Mouse (Mus musculus): ENCODE measurements around the gene Ppef1. TPM values are rescaled to one million over a fixed set of nuclear protein-coding genes. Genes with fewer than 3 reads are reported as not detected.
A peak's percentile ranks its signal among the peaks of the same experiment; 100 is the strongest.

Ppef1 gene
- polyA plus RNA-seq, 1 experiment from 2014 or later, result 0.75 TPM

DNA sequence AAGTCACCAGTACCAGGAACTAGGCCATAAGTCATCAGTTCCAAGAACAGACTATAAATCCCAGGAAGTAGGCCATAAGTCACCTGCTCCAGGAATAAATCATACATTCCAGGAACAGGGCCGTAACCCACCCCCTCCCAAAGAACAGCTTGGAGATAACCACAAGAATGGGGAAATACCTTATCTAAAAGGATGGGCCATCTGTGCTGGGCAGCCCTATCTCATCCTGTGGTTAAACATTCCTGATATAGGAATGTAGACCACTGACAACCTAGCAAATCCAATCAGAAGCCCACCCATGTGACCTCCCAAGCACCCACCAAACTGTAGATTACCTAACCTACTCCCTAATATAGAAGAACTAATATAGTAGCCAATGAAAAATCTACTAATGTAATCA, 9.8 kb upstream of the Ppef1 start:
- Histone ChIP-seq H3K4me2 (ENCODE audit: low read length) (no peak overlapping the region), H3K4me1 (ENCODE audit: control insufficient read depth, insufficient read depth, low read length) (no peaks in the 10 kb centered on the region), H3K9ac (replicated peaks; ENCODE audit: low read length) (no peak overlapping the region), H3K4me3 (replicated peaks; ENCODE audit: low read depth, low read length) (no peak overlapping the region), H3K27me3 (ENCODE audit: control insufficient read depth, insufficient read depth, low read length) (no peaks in the 10 kb centered on the region), H3K36me3 (ENCODE audit: control insufficient read depth, insufficient read depth, low read length) (no peaks in the 10 kb centered on the region), H3K9me3 (ENCODE audit: control insufficient read depth, low read length) (no peaks in the 10 kb centered on the region), H3K27ac (replicated peaks; ENCODE audit: low read depth, low read length) (no peak overlapping the region)
- ATAC-seq (ENCODE audit: low FRiP score, low TSS enrichment) (no peak), DNase-seq (no peak)
- WGBS, result 96% methylated on average over 1 of the region's 1 CpGs

GRCm38 (mm10) chrX:160699171-160699570, 36.4 kb downstream of the Ppef1 start:
- no peaks in the 10 kb centered on the region for H3K27me3 ChIP-seq (ENCODE audit: control insufficient read depth, insufficient read depth, low read length)
- H3K36me3 ChIP-seq (ENCODE audit: control insufficient read depth, insufficient read depth, low read length), result no peaks in the 10 kb centered on the region
- H3K9ac ChIP-seq (replicated peaks; ENCODE audit: low read length), result no peak overlapping the region
- no peak overlapping the region for H3K4me3 ChIP-seq (replicated peaks; ENCODE audit: low read depth, low read length)
- H3K4me1 ChIP-seq (ENCODE audit: control insufficient read depth, insufficient read depth, low read length), result no peaks in the 10 kb centered on the region
- ATAC-seq (ENCODE audit: low FRiP score, low TSS enrichment) (no peak), DNase-seq (peak; percentile 21)
- no peaks in the 10 kb centered on the region for H3K9me3 ChIP-seq (ENCODE audit: control insufficient read depth, low read length)
- 26% methylated on average over 1 of the region's 1 CpGs for WGBS
- H3K27ac ChIP-seq (replicated peaks; ENCODE audit: low read depth, low read length), result no peak overlapping the region
- no peak overlapping the region for H3K4me2 ChIP-seq (ENCODE audit: low read length)

DNA sequence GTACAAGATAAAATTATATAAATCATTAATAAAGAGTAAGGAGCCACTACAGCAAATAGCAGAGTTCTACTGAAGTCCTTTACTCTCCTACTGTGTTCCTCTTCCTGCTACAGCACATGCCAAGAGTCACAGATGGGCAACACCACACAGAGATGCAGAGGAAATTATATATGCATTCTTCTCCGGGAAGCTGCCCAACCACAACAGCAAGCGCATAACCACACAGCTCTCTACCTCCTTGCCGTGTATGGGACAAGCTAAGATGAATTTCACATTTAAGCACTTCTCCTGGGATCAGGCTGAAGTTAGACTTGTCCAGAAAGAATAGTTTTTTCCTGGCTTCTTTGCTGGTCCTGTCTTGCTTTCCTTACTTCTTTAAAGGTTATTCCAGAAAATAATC, 44.0 kb downstream of the Ppef1 start:
- H3K4me1 ChIP-seq (ENCODE audit: control insufficient read depth, insufficient read depth, low read length), result no peaks in the 10 kb centered on the region
- no peaks in the 10 kb centered on the region for H3K27me3 ChIP-seq (ENCODE audit: control insufficient read depth, insufficient read depth, low read length)
- no peak for ATAC-seq (ENCODE audit: low FRiP score, low TSS enrichment)
- no peak overlapping the region for H3K4me3 ChIP-seq (replicated peaks; ENCODE audit: low read depth, low read length)
- DNase-seq, result no peak
- no peak overlapping the region for H3K9ac ChIP-seq (replicated peaks; ENCODE audit: low read length)
- H3K27ac ChIP-seq (replicated peaks; ENCODE audit: low read depth, low read length), result no peak overlapping the region
- no peaks in the 10 kb centered on the region for H3K36me3 ChIP-seq (ENCODE audit: control insufficient read depth, insufficient read depth, low read length)
- H3K4me2 ChIP-seq (ENCODE audit: low read length), result no peak overlapping the region
- H3K9me3 ChIP-seq (ENCODE audit: control insufficient read depth, low read length), result no peaks in the 10 kb centered on the region
- WGBS, result 83% methylated on average over 3 of the region's 3 CpGs

DNA sequence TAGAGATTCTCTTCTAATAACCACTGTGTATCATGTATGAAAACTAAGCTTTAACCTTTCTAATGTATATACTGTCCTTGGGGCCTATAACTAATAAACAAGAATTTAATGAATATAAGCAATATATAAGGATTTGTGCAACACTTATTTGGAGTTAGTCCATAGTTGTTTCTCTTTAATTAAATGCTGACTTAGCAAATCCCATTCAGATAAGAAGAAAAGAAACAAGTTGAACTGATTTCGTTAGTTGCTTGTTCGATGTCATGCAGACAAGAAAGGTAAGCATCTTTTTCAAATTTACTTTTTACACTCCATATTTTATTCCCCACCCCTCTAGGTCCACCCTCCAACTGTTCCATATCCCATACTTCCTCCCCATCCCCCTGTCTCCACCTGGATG, 45.5 kb downstream of the Ppef1 start:
- H3K27me3 ChIP-seq (ENCODE audit: control insufficient read depth, insufficient read depth, low read length), result no peaks in the 10 kb centered on the region
- H3K9ac ChIP-seq (replicated peaks; ENCODE audit: low read length), result no peak overlapping the region
- H3K36me3 ChIP-seq (ENCODE audit: control insufficient read depth, insufficient read depth, low read length), result no peaks in the 10 kb centered on the region
- no peak overlapping the region for H3K4me3 ChIP-seq (replicated peaks; ENCODE audit: low read depth, low read length)
- H3K4me2 ChIP-seq (ENCODE audit: low read length), result no peak overlapping the region
- no peaks in the 10 kb centered on the region for H3K4me1 ChIP-seq (ENCODE audit: control insufficient read depth, insufficient read depth, low read length)
- DNase-seq, result no peak
- no peaks in the 10 kb centered on the region for H3K9me3 ChIP-seq (ENCODE audit: control insufficient read depth, low read length)
- H3K27ac ChIP-seq (replicated peaks; ENCODE audit: low read depth, low read length), result no peak overlapping the region
- ATAC-seq (ENCODE audit: low FRiP score, low TSS enrichment), result no peak
- 99% methylated on average over 2 of the region's 2 CpGs for WGBS

- H3K9ac ChIP-seq (replicated peaks; ENCODE audit: low read length), result no peak overlapping the region
- no peak for DNase-seq
- H3K36me3 ChIP-seq (ENCODE audit: control insufficient read depth, insufficient read depth, low read length), result no peaks in the 10 kb centered on the region
- no peak overlapping the region for H3K27ac ChIP-seq (replicated peaks; ENCODE audit: low read depth, low read length)
- no peaks in the 10 kb centered on the region for H3K27me3 ChIP-seq (ENCODE audit: control insufficient read depth, insufficient read depth, low read length)
- no peak overlapping the region for H3K4me3 ChIP-seq (replicated peaks; ENCODE audit: low read depth, low read length)
- no peaks in the 10 kb centered on the region for H3K9me3 ChIP-seq (ENCODE audit: control insufficient read depth, low read length)
- ATAC-seq (ENCODE audit: low FRiP score, low TSS enrichment), result no peak
- 89% methylated on average over 1 of the region's 1 CpGs for WGBS
- no peak overlapping the region for H3K4me2 ChIP-seq (ENCODE audit: low read length)
- H3K4me1 ChIP-seq (ENCODE audit: control insufficient read depth, insufficient read depth, low read length), result no peaks in the 10 kb centered on the region
Observed at GRCm38 (mm10) chrX:160669992-160670391, 65.6 kb downstream of the Ppef1 start.

GRCm38 (mm10) chrX:160610882-160611644, 124.5 kb downstream of the Ppef1 start:
- Histone ChIP-seq H3K4me3 (replicated peaks; ENCODE audit: low read depth, low read length) (no peak overlapping the region), H3K27me3 (ENCODE audit: control insufficient read depth, insufficient read depth, low read length) (no peaks in the 10 kb centered on the region), H3K27ac (replicated peaks; ENCODE audit: low read depth, low read length) (no peak overlapping the region), H3K9me3 (ENCODE audit: control insufficient read depth, low read length) (no peaks in the 10 kb centered on the region), H3K36me3 (ENCODE audit: control insufficient read depth, insufficient read depth, low read length) (no peaks in the 10 kb centered on the region), H3K9ac (replicated peaks; ENCODE audit: low read length) (no peak overlapping the region), H3K4me1 (ENCODE audit: control insufficient read depth, insufficient read depth, low read length) (no peaks in the 10 kb centered on the region), H3K4me2 (ENCODE audit: low read length) (no peak overlapping the region)
- 24% methylated on average over 4 of the region's 4 CpGs for WGBS
- no peak; the same call in 1 of the 2 replicates for ATAC-seq (ENCODE audit: low FRiP score, low TSS enrichment)
- DNase-seq, result peak; percentile 32

GRCm38 (mm10) chrX:160610482-160610881, 125.1 kb downstream of the Ppef1 start:
- no peaks in the 10 kb centered on the region for H3K4me1 ChIP-seq (ENCODE audit: control insufficient read depth, insufficient read depth, low read length)
- H3K9me3 ChIP-seq (ENCODE audit: control insufficient read depth, low read length), result no peaks in the 10 kb centered on the region
- DNase-seq (no peak), ATAC-seq (ENCODE audit: low FRiP score, low TSS enrichment) (no peak)
- no peak overlapping the region for H3K4me3 ChIP-seq (replicated peaks; ENCODE audit: low read depth, low read length)
- H3K27ac ChIP-seq (replicated peaks; ENCODE audit: low read depth, low read length), result no peak overlapping the region
- H3K4me2 ChIP-seq (ENCODE audit: low read length), result no peak overlapping the region
- H3K9ac ChIP-seq (replicated peaks; ENCODE audit: low read length), result no peak overlapping the region
- no peaks in the 10 kb centered on the region for H3K27me3 ChIP-seq (ENCODE audit: control insufficient read depth, insufficient read depth, low read length)
- H3K36me3 ChIP-seq (ENCODE audit: control insufficient read depth, insufficient read depth, low read length), result no peaks in the 10 kb centered on the region
- WGBS, result 45% methylated on average over 2 of the region's 2 CpGs

GRCm38 (mm10) chrX:160609849-160610248, 125.7 kb downstream of the Ppef1 start:
- no peak for ATAC-seq (ENCODE audit: low FRiP score, low TSS enrichment)
- DNase-seq, result no peak
- 43% methylated on average over 3 of the region's 3 CpGs for WGBS

DNA sequence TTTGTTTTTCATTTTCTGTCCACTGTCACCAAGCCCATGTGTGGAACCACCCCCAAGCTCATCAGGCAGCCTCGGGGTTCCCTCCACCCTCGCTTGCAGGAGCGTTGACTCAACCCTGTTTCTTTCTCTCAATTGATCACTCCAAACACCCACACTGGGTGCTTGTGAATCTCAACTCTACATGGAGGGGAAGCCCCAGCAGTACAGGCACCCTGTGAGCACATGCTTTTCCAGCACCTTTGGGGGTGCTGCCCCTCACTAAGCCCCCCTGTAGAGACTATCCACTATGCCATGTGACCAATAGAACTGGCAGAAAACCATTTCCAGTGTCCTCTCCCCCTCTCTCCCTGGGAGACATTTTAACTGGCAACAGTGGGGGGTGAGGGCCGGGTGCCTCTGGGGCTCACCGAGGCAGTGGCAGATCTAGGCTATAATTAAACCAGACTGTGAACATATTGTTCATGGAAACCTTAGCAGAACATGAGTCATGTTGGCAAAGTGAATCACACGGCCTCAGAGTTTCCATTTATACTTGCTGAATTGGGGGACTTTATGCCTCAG, 131.5 kb downstream of the Ppef1 start:
- Histone ChIP-seq H3K4me1 (ENCODE audit: control insufficient read depth, insufficient read depth, low read length) (peaks cover 6% of the 10 kb centered on the region; the same call in 1 of the 2 replicates), H3K9ac (replicated peaks; ENCODE audit: low read length) (no peak overlapping the region)

More at GRCm38 (mm10) chrX:160609849-160610248, 125.7 kb downstream of the Ppef1 start:
- Histone ChIP-seq H3K4me3 (replicated peaks; ENCODE audit: low read depth, low read length) (no peak overlapping the region), H3K27ac (replicated peaks; ENCODE audit: low read depth, low read length) (no peak overlapping the region), H3K9ac (replicated peaks; ENCODE audit: low read length) (no peak overlapping the region), H3K27me3 (ENCODE audit: control insufficient read depth, insufficient read depth, low read length) (no peaks in the 10 kb centered on the region), H3K36me3 (ENCODE audit: control insufficient read depth, insufficient read depth, low read length) (no peaks in the 10 kb centered on the region), H3K4me2 (ENCODE audit: low read length) (no peak overlapping the region), H3K4me1 (ENCODE audit: control insufficient read depth, insufficient read depth, low read length) (no peaks in the 10 kb centered on the region), H3K9me3 (ENCODE audit: control insufficient read depth, low read length) (no peaks in the 10 kb centered on the region)

More for the DNA sequence above, 131.5 kb downstream of the Ppef1 start:
- no peaks in the 10 kb centered on the region for H3K27me3 ChIP-seq (ENCODE audit: control insufficient read depth, insufficient read depth, low read length)
- no peak overlapping the region for H3K27ac ChIP-seq (replicated peaks; ENCODE audit: low read depth, low read length)
- ATAC-seq (ENCODE audit: low FRiP score, low TSS enrichment), result no peak
- H3K9me3 ChIP-seq (ENCODE audit: control insufficient read depth, low read length), result no peaks in the 10 kb centered on the region
- H3K36me3 ChIP-seq (ENCODE audit: control insufficient read depth, insufficient read depth, low read length), result no peaks in the 10 kb centered on the region
- 60% methylated on average over 6 of the region's 6 CpGs for WGBS
- H3K4me3 ChIP-seq (replicated peaks; ENCODE audit: low read depth, low read length), result no peak overlapping the region
- DNase-seq, result no peak
- H3K4me2 ChIP-seq (ENCODE audit: low read length), result no peak overlapping the region

Data from midbrain, embryonic 14.5 days (tissue).